Mouse (Mus musculus): Measurements from ENCODE around the gene 2810459M11Rik. TPM values are rescaled to one million over a fixed set of nuclear protein-coding genes. Genes with fewer than 3 reads are reported as not detected.

Gene 2810459M11Rik
- polyA plus RNA-seq, 1 experiment from 2014 or later, result 3.3 TPM

- H3K27ac ChIP-seq (ENCODE audit: low read depth, low read length), result 0 out of 2 replicates have a peak overlapping the region, but pooled peaks have one; percentile 15
- no peak overlapping the region for H3K4me3 ChIP-seq (ENCODE audit: low read depth, low read length)
- no peaks in the 10 kb centered on the region for H3K27me3 ChIP-seq (replicated peaks; ENCODE audit: control insufficient read depth, insufficient read depth, low read length)
- no peaks in the 10 kb centered on the region for H3K9me3 ChIP-seq (ENCODE audit: control insufficient read depth)
- peak; percentile 37; the same call in 1 of the 2 replicates for ATAC-seq
- H3K4me2 ChIP-seq (replicated peaks; ENCODE audit: low read depth), result no peak overlapping the region
- no peak overlapping the region for H3K9ac ChIP-seq (ENCODE audit: low read depth, low read length)
- TF ChIP-seq CTCF (IDR thresholded peaks at IDR 0.05; ENCODE audit: low read depth), result no peak
- H3K36me3 ChIP-seq (ENCODE audit: control insufficient read depth, insufficient read depth), result no peaks in the 10 kb centered on the region
- WGBS, result 49% methylated on average over 3 of the region's 3 CpGs
- 0 out of 2 replicates have a peak, but pooled peaks cover 5% of the 10 kb centered on the region for H3K4me1 ChIP-seq (replicated peaks; ENCODE audit: control insufficient read depth, insufficient read depth, low read length)
Observed at GRCm38 (mm10) chr1:86038191-86038951, 7.3 kb upstream of the 2810459M11Rik start.

- Histone ChIP-seq H3K4me3 (ENCODE audit: low read depth, low read length) (no peak overlapping the region), H3K27me3 (replicated peaks; ENCODE audit: control insufficient read depth, insufficient read depth, low read length) (0 out of 2 replicates have a peak, but pooled peaks cover under 1% of the 10 kb centered on the region), H3K9ac (ENCODE audit: low read depth, low read length) (no peak overlapping the region), H3K9me3 (ENCODE audit: control insufficient read depth) (no peaks in the 10 kb centered on the region), H3K4me1 (replicated peaks; ENCODE audit: control insufficient read depth, insufficient read depth, low read length) (0 out of 2 replicates have a peak, but pooled peaks cover 5% of the 10 kb centered on the region), H3K4me2 (replicated peaks; ENCODE audit: low read depth) (no peak overlapping the region), H3K27ac (ENCODE audit: low read depth, low read length) (peak overlapping the region; percentile 68), H3K36me3 (ENCODE audit: control insufficient read depth, insufficient read depth) (no peaks in the 10 kb centered on the region)
- peak; percentile 88 for ATAC-seq
- 26% methylated on average over 4 of the region's 4 CpGs for WGBS
- TF ChIP-seq CTCF (IDR thresholded peaks at IDR 0.05; ENCODE audit: low read depth), result no peak
Observed at GRCm38 (mm10) chr1:86040131-86040530, 5.5 kb upstream of the 2810459M11Rik start.

- TF ChIP-seq CTCF (IDR thresholded peaks at IDR 0.05; ENCODE audit: low read depth), result no peak
- Histone ChIP-seq H3K4me3 (ENCODE audit: low read depth, low read length) (no peak overlapping the region), H3K9me3 (ENCODE audit: control insufficient read depth) (no peaks in the 10 kb centered on the region), H3K27ac (ENCODE audit: low read depth, low read length) (peak overlapping the region; percentile 68; the same call in 1 of the 2 replicates), H3K4me1 (replicated peaks; ENCODE audit: control insufficient read depth, insufficient read depth, low read length) (0 out of 2 replicates have a peak, but pooled peaks cover 5% of the 10 kb centered on the region), H3K36me3 (ENCODE audit: control insufficient read depth, insufficient read depth) (no peaks in the 10 kb centered on the region), H3K4me2 (replicated peaks; ENCODE audit: low read depth) (no peak overlapping the region), H3K27me3 (replicated peaks; ENCODE audit: control insufficient read depth, insufficient read depth, low read length) (0 out of 2 replicates have a peak, but pooled peaks cover 2% of the 10 kb centered on the region), H3K9ac (ENCODE audit: low read depth, low read length) (no peak overlapping the region)
- WGBS, result 83% methylated on average over 3 of the region's 3 CpGs
- ATAC-seq, result no peak
Observed at GRCm38 (mm10) chr1:86040817-86041216, 4.8 kb upstream of the 2810459M11Rik start.

- Histone ChIP-seq H3K9ac (ENCODE audit: low read depth, low read length) (no peak overlapping the region), H3K36me3 (ENCODE audit: control insufficient read depth, insufficient read depth) (no peaks in the 10 kb centered on the region), H3K9me3 (ENCODE audit: control insufficient read depth) (no peaks in the 10 kb centered on the region), H3K4me3 (ENCODE audit: low read depth, low read length) (no peak overlapping the region), H3K4me1 (replicated peaks; ENCODE audit: control insufficient read depth, insufficient read depth, low read length) (0 out of 2 replicates have a peak, but pooled peaks cover 5% of the 10 kb centered on the region), H3K27ac (ENCODE audit: low read depth, low read length) (no peak overlapping the region), H3K27me3 (replicated peaks; ENCODE audit: control insufficient read depth, insufficient read depth, low read length) (0 out of 2 replicates have a peak, but pooled peaks cover 2% of the 10 kb centered on the region), H3K4me2 (replicated peaks; ENCODE audit: low read depth) (no peak overlapping the region)
- TF ChIP-seq CTCF (IDR thresholded peaks at IDR 0.05; ENCODE audit: low read depth), result no peak
- 85% methylated on average over 4 of the region's 4 CpGs for WGBS
- ATAC-seq, result no peak
Observed at GRCm38 (mm10) chr1:86045056-86045455, 607 bp upstream of the 2810459M11Rik start.

GRCm38 (mm10) chr1:86046833-86047563 is 1.3 kb downstream of the 2810459M11Rik start:
- ATAC-seq, result 0 out of 2 replicates have a peak, but pooled peaks have one; percentile 11
- no peaks in the 10 kb centered on the region for H3K9me3 ChIP-seq (ENCODE audit: control insufficient read depth)
- 13% methylated on average over 24 of the region's 24 CpGs for WGBS
- peak overlapping the region; percentile 91 for H3K4me2 ChIP-seq (replicated peaks; ENCODE audit: low read depth)
- H3K9ac ChIP-seq (ENCODE audit: low read depth, low read length), result peak overlapping the region; percentile 57; the same call in 1 of the 2 replicates
- H3K4me1 ChIP-seq (replicated peaks; ENCODE audit: control insufficient read depth, insufficient read depth, low read length), result no peaks in the 10 kb centered on the region
- 0 out of 2 replicates have a peak, but pooled peaks cover 2% of the 10 kb centered on the region for H3K27me3 ChIP-seq (replicated peaks; ENCODE audit: control insufficient read depth, insufficient read depth, low read length)
- H3K4me3 ChIP-seq (ENCODE audit: low read depth, low read length), result peak overlapping the region; percentile 55
- H3K36me3 ChIP-seq (ENCODE audit: control insufficient read depth, insufficient read depth), result no peaks in the 10 kb centered on the region
- peak overlapping the region; percentile 47 for H3K27ac ChIP-seq (ENCODE audit: low read depth, low read length)
- no peak for TF ChIP-seq CTCF (IDR thresholded peaks at IDR 0.05; ENCODE audit: low read depth)

- Histone ChIP-seq H3K4me1 (replicated peaks; ENCODE audit: control insufficient read depth, insufficient read depth, low read length) (no peaks in the 10 kb centered on the region), H3K9ac (ENCODE audit: low read depth, low read length) (no peak overlapping the region), H3K4me3 (ENCODE audit: low read depth, low read length) (no peak overlapping the region), H3K4me2 (replicated peaks; ENCODE audit: low read depth) (no peak overlapping the region), H3K27me3 (replicated peaks; ENCODE audit: control insufficient read depth, insufficient read depth, low read length) (0 out of 2 replicates have a peak, but pooled peaks cover 2% of the 10 kb centered on the region), H3K27ac (ENCODE audit: low read depth, low read length) (no peak overlapping the region), H3K9me3 (ENCODE audit: control insufficient read depth) (no peaks in the 10 kb centered on the region), H3K36me3 (ENCODE audit: control insufficient read depth, insufficient read depth) (no peaks in the 10 kb centered on the region)
- WGBS, result 79% methylated on average over 4 of the region's 4 CpGs
- no peak for ATAC-seq
- TF ChIP-seq CTCF (IDR thresholded peaks at IDR 0.05; ENCODE audit: low read depth), result no peak
Observed at GRCm38 (mm10) chr1:86048231-86048630, 2.6 kb downstream of the 2810459M11Rik start.
